Mouse (Mus musculus): ENCODE measurements around the gene Pkig.

- no peak for TF ChIP-seq HCFC1 (IDR thresholded peaks at IDR 0.05; ENCODE audit: borderline replicate concordance, insufficient read depth, low read length)
- no peak for TF ChIP-seq ZNF384 (IDR thresholded peaks at IDR 0.05; ENCODE audit: low read depth, low read length)
- TF ChIP-seq ZC3H11A (IDR thresholded peaks at IDR 0.05; ENCODE audit: borderline replicate concordance, low read depth, low read length), result no peak
- no peak for TF ChIP-seq CHD2 (IDR thresholded peaks at IDR 0.05; ENCODE audit: low read depth, low read length)
Observed at GRCm38 (mm10) chr2:163686233-163686632, 28.0 kb downstream of the Pkig start.
